Mouse (Mus musculus): ENCODE measurements around the gene Slc25a31. TPM values are rescaled to one million over a fixed set of nuclear protein-coding genes. Genes with fewer than 3 reads are reported as not detected.
A peak's percentile ranks its signal among the peaks of the same experiment; 100 is the strongest.

Gene Slc25a31
- polyA plus RNA-seq, 1 experiment from 2014 or later = 0.21 TPM

GRCm38 (mm10) chr3:40687588-40687987, 21.1 kb upstream of the Slc25a31 start:
- WGBS = 46% methylated on average over 3 of the region's 3 CpGs
- DNase-seq (ENCODE audit: low spot score) = peak; percentile 46

GRCm38 (mm10) chr3:40691566-40691965, 17.1 kb upstream of the Slc25a31 start:
- no peak for DNase-seq (ENCODE audit: low spot score)
- no peaks in the 10 kb centered on the region for H3K9me3 ChIP-seq (replicated peaks)
- 0 out of 2 replicates have a peak overlapping the region, but pooled peaks have one; percentile 9 for H3K27ac ChIP-seq (replicated peaks)
- no peaks in the 10 kb centered on the region for H3K27me3 ChIP-seq (ENCODE audit: low read depth, poor library complexity, severe bottlenecking)
- WGBS = 84% methylated on average over 6 of the region's 6 CpGs
- peaks cover 35% of the 10 kb centered on the region for H3K4me1 ChIP-seq
- H3K4me3 ChIP-seq = no peak overlapping the region
- H3K36me3 ChIP-seq = peaks cover 16% of the 10 kb centered on the region; the same call in 1 of the 2 replicates

More at GRCm38 (mm10) chr3:40687588-40687987, 21.1 kb upstream of the Slc25a31 start:
- H3K4me3 ChIP-seq = no peak overlapping the region
- no peaks in the 10 kb centered on the region for H3K9me3 ChIP-seq (replicated peaks)
- H3K27me3 ChIP-seq (ENCODE audit: low read depth, poor library complexity, severe bottlenecking) = no peaks in the 10 kb centered on the region
- peak overlapping the region; percentile 59 for H3K27ac ChIP-seq (replicated peaks)
- peaks cover 60% of the 10 kb centered on the region for H3K4me1 ChIP-seq
- H3K36me3 ChIP-seq = peaks cover 16% of the 10 kb centered on the region

DNA sequence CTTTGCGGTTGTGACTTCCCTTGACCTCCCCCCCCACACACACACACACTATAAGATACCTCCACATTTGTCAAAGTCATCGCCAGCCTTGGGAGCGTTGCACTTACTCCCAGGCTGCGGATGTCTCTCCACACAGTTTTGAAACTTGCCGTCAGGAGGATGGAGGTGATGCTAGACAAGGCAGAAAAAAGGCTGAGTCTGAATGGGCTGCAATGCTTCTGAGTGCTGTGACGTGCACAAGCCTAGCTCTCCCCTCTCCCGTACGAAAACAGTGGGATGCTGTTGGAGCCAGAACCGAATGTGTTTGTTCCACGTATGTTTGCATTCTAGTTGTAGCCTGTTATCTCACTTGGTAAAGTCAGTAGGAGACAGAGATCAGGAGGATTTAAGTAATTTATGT, 15.2 kb upstream of the Slc25a31 start:
- no peak overlapping the region for H3K4me3 ChIP-seq
- no peak overlapping the region for H3K27ac ChIP-seq (replicated peaks)
- no peaks in the 10 kb centered on the region for H3K27me3 ChIP-seq (ENCODE audit: low read depth, poor library complexity, severe bottlenecking)
- peaks cover 16% of the 10 kb centered on the region for H3K4me1 ChIP-seq
- DNase-seq (ENCODE audit: low spot score) = no peak
- H3K36me3 ChIP-seq = peaks cover 22% of the 10 kb centered on the region
- H3K9me3 ChIP-seq (replicated peaks) = no peaks in the 10 kb centered on the region
- 91% methylated on average over 10 of the region's 10 CpGs for WGBS

- H3K27ac ChIP-seq (replicated peaks) = no peak overlapping the region
- DNase-seq (ENCODE audit: low spot score) = no peak
- H3K4me3 ChIP-seq = no peak overlapping the region
- 90% methylated on average over 7 of the region's 7 CpGs for WGBS
- no peaks in the 10 kb centered on the region for H3K27me3 ChIP-seq (ENCODE audit: low read depth, poor library complexity, severe bottlenecking)
- no peaks in the 10 kb centered on the region for H3K9me3 ChIP-seq (replicated peaks)
- H3K36me3 ChIP-seq = peaks cover 27% of the 10 kb centered on the region
- peaks cover 16% of the 10 kb centered on the region for H3K4me1 ChIP-seq
These were observed 14.7 kb upstream of the Slc25a31 start for GRCm38 (mm10) chr3:40693960-40694359.

DNA sequence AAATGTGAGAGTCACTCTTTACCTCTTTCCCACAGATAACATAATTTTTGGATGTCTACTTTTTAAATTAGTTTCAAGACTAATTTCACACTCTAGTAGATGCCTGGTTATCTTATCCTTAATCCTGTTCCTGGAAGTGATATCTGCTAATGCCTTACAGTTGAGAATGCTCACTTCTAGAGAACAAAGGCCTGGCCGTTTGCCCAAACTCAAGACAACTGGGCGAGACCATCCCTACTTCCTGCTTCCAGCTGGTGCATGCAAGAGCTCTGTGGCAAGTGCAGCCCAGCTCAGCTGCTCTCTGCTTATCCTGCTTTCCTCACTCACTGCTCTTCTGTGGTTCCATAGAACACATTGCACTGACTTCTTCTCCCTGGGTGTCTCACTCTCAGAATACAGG, 14.2 kb upstream of the Slc25a31 start:
- H3K9me3 ChIP-seq (replicated peaks) = no peaks in the 10 kb centered on the region
- DNase-seq (ENCODE audit: low spot score) = no peak
- WGBS = 70% methylated on average over 2 of the region's 2 CpGs
- peaks cover 31% of the 10 kb centered on the region for H3K36me3 ChIP-seq
- H3K4me3 ChIP-seq = no peak overlapping the region
- peaks cover 16% of the 10 kb centered on the region for H3K4me1 ChIP-seq
- no peaks in the 10 kb centered on the region for H3K27me3 ChIP-seq (ENCODE audit: low read depth, poor library complexity, severe bottlenecking)
- no peak overlapping the region for H3K27ac ChIP-seq (replicated peaks)

GRCm38 (mm10) chr3:40695162-40695561, 13.5 kb upstream of the Slc25a31 start:
- no peaks in the 10 kb centered on the region for H3K27me3 ChIP-seq (ENCODE audit: low read depth, poor library complexity, severe bottlenecking)
- peaks cover 16% of the 10 kb centered on the region for H3K4me1 ChIP-seq
- no peak for DNase-seq (ENCODE audit: low spot score)
- WGBS = 98% methylated on average over 2 of the region's 2 CpGs
- no peak overlapping the region for H3K27ac ChIP-seq (replicated peaks)
- H3K36me3 ChIP-seq = peaks cover 38% of the 10 kb centered on the region
- H3K9me3 ChIP-seq (replicated peaks) = no peaks in the 10 kb centered on the region
- H3K4me3 ChIP-seq = no peak overlapping the region

GRCm38 (mm10) chr3:40698834-40699233, 9.8 kb upstream of the Slc25a31 start:
- Histone ChIP-seq H3K9me3 (replicated peaks) (no peaks in the 10 kb centered on the region), H3K27me3 (ENCODE audit: low read depth, poor library complexity, severe bottlenecking) (no peaks in the 10 kb centered on the region), H3K36me3 (peaks cover 44% of the 10 kb centered on the region), H3K27ac (replicated peaks) (no peak overlapping the region), H3K4me3 (no peak overlapping the region), H3K4me1 (no peaks in the 10 kb centered on the region)
- 87% methylated on average over 3 of the region's 3 CpGs for WGBS
- no peak for DNase-seq (ENCODE audit: low spot score)

- 84% methylated on average over 5 of the region's 5 CpGs for WGBS
- Histone ChIP-seq H3K9me3 (replicated peaks) (peaks cover 10% of the 10 kb centered on the region; the same call in 1 of the 2 replicates), H3K4me3 (no peak overlapping the region)
These were observed 3.7 kb upstream of the Slc25a31 start for GRCm38 (mm10) chr3:40704816-40705430.

DNA sequence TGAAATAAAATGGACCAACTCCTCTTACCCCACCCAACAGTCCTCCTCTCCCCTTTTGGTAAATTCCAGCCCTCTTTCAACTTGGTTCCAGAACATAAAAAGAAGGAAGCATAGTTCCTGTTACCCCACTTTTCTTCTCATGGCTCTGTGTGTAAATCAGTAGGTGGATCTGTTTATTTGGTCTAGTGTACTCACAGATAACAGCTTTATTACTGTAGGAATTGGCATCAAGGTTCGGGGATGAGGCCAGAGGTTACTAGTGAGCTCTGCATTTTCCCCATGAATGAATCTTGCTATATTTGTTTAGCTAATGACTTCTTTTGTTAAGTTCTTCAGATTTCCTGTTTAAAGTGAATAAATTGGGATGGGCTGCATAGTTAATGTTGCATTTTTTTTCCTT, 7.4 kb downstream of the Slc25a31 start:
- Histone ChIP-seq H3K36me3 (no peaks in the 10 kb centered on the region), H3K9me3 (replicated peaks) (no peaks in the 10 kb centered on the region), H3K27ac (replicated peaks) (no peak overlapping the region), H3K27me3 (ENCODE audit: low read depth, poor library complexity, severe bottlenecking) (no peaks in the 10 kb centered on the region), H3K4me3 (no peak overlapping the region), H3K4me1 (no peaks in the 10 kb centered on the region)
- DNase-seq (ENCODE audit: low spot score) = no peak
- 66% methylated on average over 1 of the region's 1 CpGs for WGBS

More at GRCm38 (mm10) chr3:40704816-40705430, 3.7 kb upstream of the Slc25a31 start:
- no peak overlapping the region for H3K27ac ChIP-seq (replicated peaks)
- no peaks in the 10 kb centered on the region for H3K27me3 ChIP-seq (ENCODE audit: low read depth, poor library complexity, severe bottlenecking)
- H3K36me3 ChIP-seq = peaks cover 12% of the 10 kb centered on the region
- H3K4me1 ChIP-seq = no peaks in the 10 kb centered on the region
- DNase-seq (ENCODE audit: low spot score) = no peak

DNA sequence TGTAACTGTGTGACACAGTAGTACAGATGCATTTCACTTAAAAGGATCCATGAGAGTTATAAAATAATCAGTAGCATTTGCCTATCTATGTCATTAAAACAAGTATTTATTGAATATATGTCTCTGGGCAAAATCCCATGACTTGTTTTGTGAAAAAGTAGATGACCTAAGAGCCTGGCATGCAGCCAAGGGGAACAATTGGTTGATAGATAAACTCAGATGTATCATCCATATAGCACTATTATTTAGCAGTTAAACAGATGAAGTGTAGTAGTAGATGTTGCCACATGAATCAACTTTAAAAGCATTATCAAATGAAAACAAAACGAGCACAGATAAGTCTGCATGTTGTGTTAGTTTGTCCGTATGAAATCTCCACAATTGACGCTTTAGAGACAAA, 10.4 kb downstream of the Slc25a31 start:
- Histone ChIP-seq H3K27ac (replicated peaks) (no peak overlapping the region), H3K4me1 (no peaks in the 10 kb centered on the region), H3K9me3 (replicated peaks) (no peaks in the 10 kb centered on the region), H3K36me3 (no peaks in the 10 kb centered on the region), H3K4me3 (no peak overlapping the region), H3K27me3 (ENCODE audit: low read depth, poor library complexity, severe bottlenecking) (no peaks in the 10 kb centered on the region)
- 91% methylated on average over 3 of the region's 3 CpGs for WGBS
- no peak for DNase-seq (ENCODE audit: low spot score)

DNA sequence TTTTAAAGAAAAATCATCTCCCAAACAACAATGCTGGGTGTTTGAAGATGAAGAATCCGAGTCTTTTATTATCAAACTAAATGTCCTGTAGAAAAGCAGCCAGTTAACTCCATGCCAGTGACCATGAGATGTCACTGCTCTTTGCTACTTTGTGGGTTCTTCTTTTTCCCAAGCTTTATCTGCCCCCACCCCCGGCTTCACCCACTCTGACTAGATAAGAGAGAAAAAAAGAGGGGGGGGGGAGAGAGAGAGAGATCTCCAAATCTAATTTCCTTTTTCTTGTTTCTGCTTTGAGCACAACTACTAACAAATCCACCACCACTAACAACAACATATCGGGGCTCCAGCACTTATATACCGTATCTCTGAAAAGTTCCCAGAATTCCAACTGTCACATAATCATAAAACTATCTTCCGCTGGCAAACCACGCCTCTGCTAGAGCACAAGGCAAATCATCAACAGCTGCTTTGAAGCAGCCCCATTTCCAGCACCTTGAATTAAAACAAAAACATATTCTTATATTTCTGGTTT, 29.8 kb downstream of the Slc25a31 start:
- no peak for DNase-seq (ENCODE audit: low spot score)
- 88% methylated on average over 6 of the region's 6 CpGs for WGBS
- Histone ChIP-seq H3K9me3 (replicated peaks) (no peaks in the 10 kb centered on the region), H3K36me3 (no peaks in the 10 kb centered on the region), H3K27ac (replicated peaks) (no peak overlapping the region), H3K4me1 (no peaks in the 10 kb centered on the region), H3K27me3 (ENCODE audit: low read depth, poor library complexity, severe bottlenecking) (peaks cover 4% of the 10 kb centered on the region; the same call in 1 of the 2 replicates), H3K4me3 (no peak overlapping the region)

DNA sequence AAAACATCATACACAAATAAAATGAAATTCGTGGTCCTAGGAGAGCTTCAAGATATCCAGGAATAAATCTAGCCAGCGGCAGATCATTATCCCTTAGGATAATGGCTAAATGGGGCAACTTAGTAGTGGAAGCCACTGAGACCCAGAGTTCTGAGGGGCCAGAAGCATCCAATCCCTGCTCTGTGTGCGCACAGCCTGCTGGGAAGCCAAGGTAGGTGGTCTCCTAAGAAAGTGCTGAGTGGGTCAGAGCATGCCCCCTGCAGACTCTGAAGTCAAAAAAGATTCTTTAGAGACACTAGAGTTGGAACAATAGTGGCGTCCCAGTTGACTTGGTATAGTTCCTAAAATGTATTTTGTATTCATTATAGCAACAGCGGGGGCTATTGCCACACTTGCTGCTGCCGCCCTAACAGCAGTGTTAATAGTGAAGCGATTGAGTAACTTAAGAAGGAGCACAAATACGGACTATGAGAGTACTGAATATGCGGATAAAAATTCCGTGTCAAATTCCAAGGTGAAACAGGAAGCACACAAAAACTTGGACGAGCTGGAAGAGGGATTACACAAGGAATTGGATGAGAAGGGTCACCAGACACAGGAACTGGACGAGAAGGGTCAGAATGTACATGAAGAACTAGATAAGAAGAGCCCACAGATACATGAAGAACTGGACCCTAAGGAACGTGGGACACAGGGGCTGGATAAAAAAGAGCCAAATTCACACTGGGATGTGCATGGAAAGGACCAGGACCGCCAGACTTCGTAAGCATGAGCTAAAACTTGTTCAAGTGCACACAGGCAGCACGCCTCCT, 35.6 kb downstream of the Slc25a31 start, which contains the start of gene Hspa4l:
Gene Hspa4l (plus strand): TSS at position 472 of the 812 bp plus-strand sequence.
- no peaks in the 10 kb centered on the region for H3K9me3 ChIP-seq (replicated peaks)
- H3K27ac ChIP-seq (replicated peaks) = peak within 1 kb of the TSS; percentile 95
- peak within 1 kb of the TSS; percentile 92 for H3K4me3 ChIP-seq
- H3K27me3 ChIP-seq (ENCODE audit: low read depth, poor library complexity, severe bottlenecking) = no peaks in the 10 kb centered on the region
- WGBS = 21% methylated on average over 16 of the region's 16 CpGs
- peak; percentile 27 for DNase-seq (ENCODE audit: low spot score)
- no peaks in the 10 kb centered on the region for H3K36me3 ChIP-seq
- peaks cover 24% of the 10 kb centered on the region for H3K4me1 ChIP-seq

Measured in midbrain, embryonic 10.5 days (tissue).